Mouse (Mus musculus) small intestine, adult 2 months (tissue): Measurements from ENCODE around the gene Tnfsfm13.

Experiments
- CTCF ChIP-seq: fragments of 200-500 bp; IDR thresholded peaks from 2 replicates; pipeline ENCODE4 v1.5.1; 2012; ENCODE audit warnings: low read depth, mild to moderate bottlenecking, control low read depth, inconsistent platforms, low read length, moderate library complexity, mixed read lengths; ENCODE audit not compliant: insufficient replicate concordance, insufficient read length; ENCODE audit errors: extremely low read depth
- POLR2A ChIP-seq: fragments of 200-500 bp; IDR thresholded peaks from 2 replicates; pipeline ENCODE4 v1.6.1; 2012; ENCODE audit warnings: low read depth, mild to moderate bottlenecking, control low read depth, inconsistent platforms, low read length, moderate library complexity

DNA sequence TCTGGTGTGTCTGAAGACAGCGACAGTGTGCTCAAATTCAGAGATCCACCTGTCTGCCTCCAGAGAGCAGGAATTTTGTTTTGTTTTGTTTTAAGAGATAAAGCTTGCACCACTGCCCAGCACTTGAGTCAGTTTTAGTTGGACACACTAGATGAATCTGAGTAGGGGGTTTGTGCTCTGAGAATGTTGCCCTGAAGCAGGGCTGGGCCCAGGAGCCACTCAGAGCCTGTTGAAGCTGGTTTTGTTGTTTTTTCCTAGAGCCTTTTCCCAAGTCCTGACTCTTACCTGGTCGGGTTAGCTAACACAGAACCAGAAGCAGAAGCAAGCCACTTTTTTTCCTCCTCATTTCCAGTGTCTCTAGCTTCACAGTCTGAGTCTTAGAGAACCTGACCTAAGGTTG lies 15.2 kb upstream of the Tnfsfm13 start:
- TF ChIP-seq POLR2A = no peak
- no peak for TF ChIP-seq CTCF
